Mouse (Mus musculus) ZHBTc4 (cell line): ENCODE results near the gene Zfp72.

Experiments used
- DNase-seq: peaks from one replicate; pipeline ENCODE4 v3.0.0-alpha.2; 2011; ENCODE audit warnings: low read depth, low spot score

Zfp72 gene

DNA sequence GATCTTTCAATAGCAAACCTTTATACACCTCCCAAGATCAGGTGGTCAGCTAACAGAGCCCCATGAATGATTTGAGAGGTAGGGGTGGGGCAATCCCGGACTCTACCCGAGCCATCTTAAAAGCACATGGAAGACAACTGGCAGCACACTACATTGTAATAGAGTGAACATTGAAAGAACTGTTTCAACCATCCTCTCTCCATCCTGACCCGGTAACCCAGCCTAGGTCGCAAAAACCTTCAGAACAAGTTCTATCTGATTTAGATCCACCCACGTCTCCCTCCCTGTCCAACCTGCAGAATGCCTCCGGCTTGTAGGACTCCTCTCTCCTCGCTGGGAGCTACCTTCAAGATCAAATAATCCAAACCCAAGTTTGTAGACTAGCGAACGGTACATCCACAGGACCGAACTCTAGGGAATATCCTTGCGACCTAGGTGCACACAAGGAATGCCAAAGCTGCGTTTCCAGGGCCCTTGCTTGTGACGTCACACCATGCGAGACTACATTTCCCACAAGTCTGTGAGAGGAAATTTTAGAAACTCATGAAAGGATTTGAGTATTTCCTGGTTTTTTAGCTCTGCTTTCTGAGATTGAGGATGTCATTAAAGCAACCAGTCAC is at the start of gene Zfp72:
Gene Zfp72, minus strand, starts transcription at position 466 of the 620 bp plus-strand sequence.
- peak; percentile 85 for DNase-seq

DNA sequence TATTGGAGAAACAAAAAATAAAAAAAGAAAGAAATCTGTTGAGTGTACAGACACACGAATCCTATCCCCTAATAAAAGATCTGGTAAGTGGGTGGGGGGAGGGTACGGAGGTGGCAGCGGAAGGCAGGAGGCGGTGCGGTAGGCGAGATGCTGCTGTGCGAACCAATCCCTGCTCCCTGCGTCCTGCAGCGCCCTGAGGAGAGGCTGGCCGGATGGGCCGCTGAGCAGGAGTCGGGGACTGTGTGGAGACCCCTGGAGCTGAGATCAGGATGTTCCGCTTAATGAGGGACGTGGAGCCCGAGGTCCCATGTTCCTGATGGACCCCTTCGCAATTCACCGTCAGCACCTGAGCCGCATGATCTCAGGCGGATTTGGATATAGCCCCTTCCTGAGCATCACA is 49.3 kb upstream of the Zfp72 start:
- peak; percentile 69 for DNase-seq

DNA sequence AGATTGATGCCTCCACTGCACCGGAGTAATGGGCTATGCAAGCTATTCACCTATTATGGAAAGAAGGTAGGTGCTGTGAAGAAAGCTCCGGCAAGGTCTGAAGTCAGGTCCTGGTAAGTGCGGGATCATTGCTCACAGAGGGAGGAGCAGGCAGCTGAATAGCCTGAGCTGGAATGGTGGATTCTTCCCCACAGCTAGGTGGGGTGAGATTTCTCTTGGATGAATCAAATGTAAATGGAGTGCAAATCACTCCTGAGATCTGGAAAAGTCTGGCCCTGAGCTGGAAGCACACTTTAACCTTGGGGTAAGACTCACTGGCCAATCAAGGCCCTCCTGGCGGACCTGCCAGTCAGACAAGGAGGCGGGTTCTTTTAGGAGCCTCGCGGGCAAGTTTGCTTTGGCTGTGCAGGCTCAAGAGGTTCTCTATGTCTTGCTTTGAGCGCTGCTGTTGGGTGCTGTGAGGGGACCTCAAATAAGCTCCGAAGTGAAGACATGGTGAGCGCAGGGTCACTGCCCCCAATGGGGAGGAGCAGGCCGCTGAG is 8.7 kb upstream of the Zfp72 start, which contains the start of gene Ftl1-ps1:
Gene Ftl1-ps1, plus strand, starts transcription at position 397 of the 542 bp plus-strand sequence.
- peak; percentile 98 for DNase-seq

DNA sequence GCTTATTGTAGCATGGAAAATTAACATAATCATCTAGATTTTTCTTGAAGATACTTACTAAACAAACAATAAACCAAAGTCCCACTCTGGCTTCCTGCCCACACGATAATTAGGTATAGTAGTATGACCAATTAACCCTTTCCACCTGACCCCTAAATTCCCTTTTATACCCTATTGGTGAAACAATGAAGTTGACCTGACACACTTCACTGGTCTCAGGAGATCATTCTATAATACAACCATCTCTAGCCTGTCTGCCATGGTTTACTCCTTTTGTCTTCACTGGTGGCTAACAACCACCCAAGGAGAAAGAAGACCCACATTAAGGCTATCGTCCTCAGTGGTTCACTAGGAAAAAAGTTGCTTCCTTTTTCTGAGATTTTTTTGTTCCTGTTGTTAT is 520 bp upstream of the Zfp72 start:
- no peak for DNase-seq

DNA sequence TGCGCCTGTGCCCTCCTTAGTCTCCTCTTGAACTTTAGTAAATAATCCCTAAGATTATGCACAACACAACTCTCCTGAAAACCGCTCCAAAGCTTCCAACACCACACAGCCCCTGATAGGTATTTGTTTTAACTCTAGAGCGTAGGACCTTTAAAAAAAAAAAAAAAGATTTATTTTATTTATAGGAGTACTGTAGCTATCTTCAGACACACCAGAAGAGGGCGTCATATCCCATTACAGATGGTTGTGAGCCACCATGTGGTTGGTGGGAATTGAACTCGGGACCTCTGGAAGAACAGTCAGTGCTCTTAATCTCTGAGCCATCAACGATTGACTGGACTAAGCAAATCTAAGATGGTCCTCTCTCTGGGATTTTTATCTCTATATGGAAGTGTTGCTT is 906 bp downstream of the Zfp72 start:
- DNase-seq = no peak

DNA sequence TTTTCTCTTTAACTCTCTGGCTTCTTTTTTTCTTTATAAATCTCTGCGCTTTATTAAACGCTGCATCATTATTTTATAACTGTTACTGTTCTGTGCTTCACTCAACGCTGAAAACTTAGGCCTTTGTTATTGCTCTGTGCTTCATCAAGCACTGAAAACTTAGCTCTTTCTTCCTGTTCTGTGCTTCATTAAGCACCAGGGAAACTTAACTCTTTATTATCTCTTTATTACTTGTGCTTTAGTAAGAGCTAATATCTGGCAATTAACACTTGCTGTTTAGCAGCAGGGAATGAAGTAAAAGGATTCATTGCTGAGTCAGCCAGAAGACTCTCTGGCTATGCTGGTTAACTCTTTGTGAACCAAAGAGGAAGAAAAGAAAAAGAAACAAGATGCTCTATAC is 8.3 kb downstream of the Zfp72 start:
- no peak for DNase-seq

DNA sequence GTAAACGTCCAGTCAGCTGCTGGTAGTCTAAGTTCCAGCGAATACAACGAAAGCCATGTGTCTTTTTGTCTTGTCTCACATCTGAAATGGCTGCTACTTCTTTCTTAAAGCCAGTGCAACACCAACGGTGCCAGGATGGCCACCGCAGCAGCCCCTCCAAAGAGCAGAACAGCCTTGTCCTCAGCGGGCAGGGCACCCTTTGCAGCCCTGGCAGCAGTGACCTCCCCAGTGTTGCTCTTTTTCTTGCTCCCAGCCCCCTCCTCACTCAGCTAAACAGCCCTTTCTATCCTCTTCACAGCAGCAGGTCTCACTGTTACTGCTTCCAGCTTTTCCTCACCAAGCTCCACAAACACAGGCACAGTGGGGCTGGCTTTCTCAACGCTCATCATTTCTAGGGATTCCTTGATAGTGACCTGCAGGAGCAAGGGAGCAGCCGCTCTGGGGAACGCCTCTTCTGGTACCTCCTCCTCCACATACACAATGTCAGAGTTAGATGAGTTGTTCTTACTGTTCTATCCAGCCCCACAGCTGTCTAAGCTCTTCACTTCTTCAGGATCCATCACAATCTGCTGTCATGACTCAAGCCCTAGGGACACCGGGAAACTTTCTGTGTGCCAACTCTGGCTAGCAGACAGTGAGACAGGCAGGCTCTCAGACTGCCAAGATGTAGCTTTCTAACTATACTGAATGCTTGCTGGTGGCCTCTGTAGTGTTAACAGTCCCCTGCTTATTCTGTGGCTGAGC is 8.9 kb downstream of the Zfp72 start:
- DNase-seq = no peak

DNA sequence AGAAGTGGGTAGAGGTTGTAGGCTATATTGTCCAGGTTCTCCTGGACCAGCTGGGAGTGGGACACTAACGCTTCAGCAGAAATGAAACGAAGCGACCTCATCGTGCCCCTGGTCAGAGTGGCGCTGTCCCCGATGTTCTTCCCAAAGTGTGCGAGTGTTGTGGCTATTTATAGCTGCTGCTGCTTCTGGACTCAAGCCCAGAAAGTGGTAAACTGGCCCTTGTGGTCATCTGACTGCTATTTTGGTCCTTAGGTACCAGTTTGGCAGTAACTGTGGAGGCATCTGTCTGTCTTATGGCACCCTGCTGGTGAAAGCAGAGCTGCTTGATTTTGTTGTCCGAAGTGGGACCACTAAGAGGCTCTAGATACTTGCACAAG is 26.8 kb downstream of the Zfp72 start, which contains the start of gene Lrrc14b:
Gene Lrrc14b, minus strand, starts transcription at position 147 of the 377 bp plus-strand sequence.
- DNase-seq = no peak

DNA sequence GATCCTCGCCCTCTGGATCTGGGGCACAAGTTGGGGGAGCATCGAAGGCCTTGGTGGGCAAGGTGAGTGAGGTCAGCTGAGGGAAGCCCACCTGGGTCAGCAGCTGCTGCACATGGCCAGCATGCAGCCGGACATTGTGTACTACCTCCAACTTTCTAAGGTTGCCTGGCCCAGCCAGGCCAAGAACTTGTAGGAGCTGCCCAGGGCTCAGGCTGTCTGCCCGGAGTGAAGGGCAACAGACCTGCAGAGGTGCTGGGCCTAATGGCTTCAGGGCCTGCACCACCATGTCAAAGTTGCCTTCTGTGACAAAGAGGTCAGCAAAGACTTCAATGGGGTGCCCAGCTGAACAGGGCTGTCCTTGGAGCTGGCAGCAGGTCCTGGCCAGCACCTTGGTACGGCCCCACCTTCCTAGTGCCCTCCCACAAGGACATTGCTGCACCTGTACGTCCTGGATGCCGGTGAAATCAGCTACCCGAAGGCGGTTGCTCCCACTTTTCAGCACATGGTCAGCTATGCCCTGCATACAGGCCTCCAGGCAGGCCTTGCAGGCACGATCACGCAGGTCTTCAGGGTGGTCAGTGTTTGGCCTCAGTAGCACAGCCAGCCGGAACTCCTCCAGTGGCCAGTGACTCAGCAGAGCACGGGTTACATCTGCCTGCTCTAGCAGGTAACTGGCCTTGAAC is 27.3 kb downstream of the Zfp72 start:
- DNase-seq = no peak

DNA sequence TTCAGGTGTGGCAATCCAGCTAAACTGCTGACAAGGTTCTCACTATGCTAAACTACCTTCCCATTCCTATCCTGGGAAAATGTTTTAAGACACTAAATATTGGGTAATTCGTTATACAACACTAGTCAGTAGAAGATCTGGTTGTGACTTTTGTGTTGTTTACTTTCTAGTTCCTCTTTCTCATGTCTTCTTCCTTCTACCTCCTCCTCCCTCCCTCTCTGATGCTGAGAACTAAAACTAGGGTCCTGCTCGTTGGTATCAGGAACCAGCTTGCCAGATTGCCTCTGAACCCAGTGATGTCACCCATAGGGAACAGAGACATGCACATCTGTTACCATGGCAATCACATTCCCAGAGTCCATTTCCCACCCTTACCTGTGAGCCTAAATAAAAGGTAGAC is 28.4 kb downstream of the Zfp72 start:
- DNase-seq = no peak

DNA sequence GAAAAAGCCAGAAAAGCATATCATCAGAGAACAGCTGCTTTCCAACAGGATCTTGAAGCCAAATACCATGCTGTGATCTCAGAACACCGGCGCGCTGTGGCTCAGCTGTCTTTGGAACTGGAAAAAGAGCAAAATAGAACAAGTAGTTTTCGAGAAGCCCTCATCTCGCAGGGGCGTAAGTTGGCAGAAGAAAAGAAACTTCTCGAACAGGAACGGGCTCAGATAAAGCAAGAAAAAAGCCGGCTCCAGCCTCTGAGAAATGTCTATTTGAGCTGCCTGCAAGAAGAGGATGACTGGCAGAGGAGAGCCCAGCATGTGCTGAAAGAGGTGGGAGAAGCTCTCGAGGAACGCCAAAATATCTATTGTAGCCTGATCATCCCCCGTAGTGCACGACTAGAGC is 34.1 kb downstream of the Zfp72 start:
- no peak for DNase-seq

DNA sequence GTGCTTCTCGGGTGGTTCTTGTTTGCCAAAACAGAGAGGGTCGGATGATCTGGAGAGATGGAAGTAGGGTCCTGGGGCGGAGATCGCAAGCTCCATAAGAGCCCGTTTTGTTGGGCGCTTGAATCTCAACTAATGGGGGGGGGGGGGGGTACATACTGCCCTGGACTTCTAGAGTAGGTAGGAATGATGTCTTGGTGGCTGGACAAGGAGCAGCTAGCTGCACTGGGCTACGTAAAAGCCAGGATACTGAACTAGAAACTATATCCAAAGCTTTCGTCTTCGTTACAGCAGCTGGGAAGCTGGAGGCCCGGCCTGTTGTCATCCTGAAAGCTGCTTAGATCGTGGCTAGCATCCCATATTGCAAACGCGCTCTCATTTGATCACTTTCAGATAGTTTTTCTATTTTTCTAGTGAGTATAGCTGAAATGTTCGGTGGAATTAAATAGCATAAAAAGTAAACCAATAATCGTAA is 40.2 kb downstream of the Zfp72 start:
- no peak for DNase-seq

DNA sequence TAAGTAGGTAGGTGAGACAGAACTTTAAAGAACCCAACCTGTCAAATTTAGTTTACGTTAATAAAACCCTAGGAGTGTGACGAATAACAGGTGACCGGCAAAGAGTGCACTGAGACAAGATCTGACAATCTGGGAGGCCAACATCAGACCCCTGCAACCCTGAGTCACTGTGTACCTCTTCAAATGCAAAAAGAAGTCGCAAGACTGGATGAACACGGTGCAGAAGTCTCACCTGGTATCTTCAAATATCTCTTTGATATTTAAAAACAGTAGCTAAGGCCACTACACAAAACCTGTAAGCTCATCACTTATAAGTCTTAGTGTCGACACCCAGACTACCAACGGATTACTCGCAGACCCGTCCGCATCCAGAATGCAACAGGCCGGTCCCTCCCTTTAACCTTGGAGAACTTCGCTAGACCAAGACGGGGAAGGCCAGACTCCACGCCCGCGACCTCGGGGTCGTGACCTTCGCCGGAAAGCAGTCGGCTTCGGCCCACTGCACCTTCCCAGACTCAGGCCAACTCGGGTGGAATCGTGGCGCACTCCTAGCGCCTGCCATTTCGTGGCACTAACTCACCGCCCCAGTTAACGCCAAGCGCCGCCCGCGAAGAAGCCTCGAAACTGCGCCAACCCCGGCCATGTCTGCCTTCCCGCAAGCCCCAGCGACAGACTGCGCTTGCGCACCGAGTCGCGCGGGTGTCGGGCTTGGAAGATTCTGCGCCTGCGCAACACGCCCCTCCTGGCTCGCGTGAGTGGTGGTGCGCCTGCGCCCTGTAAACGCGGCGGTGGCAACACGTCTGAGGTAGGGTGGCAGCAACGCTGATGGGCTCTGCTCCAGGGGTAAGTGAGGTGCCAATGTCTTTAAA is 40.8 kb downstream of the Zfp72 start, which contains the start of the genes Sdha and Ccdc127:
Gene Sdha, minus strand, starts transcription at position 715 of the 869 bp plus-strand sequence.
Gene Ccdc127, plus strand, starts transcription at position 744 of the 869 bp plus-strand sequence.
- DNase-seq = peak; percentile 99

DNA sequence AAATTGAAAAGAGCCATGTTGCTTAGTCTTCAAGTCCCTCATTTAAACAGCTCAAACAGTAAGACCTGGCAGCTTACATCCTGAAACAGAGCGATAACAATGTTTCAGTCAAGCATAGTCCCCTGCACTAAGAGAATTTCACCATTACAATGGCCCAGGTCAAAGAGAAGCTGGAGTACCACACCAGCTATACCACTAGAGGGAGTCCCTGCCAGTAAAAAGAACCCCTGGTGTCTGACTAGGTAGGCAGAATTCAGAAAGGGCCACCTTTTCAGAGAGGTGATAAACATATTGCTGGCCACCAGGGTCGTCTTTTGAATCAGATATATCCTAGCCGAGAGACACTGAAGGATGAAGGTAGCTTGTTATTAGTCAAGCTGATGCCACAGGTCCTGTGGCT is 49.6 kb downstream of the Zfp72 start:
- peak; percentile 84 for DNase-seq

DNA sequence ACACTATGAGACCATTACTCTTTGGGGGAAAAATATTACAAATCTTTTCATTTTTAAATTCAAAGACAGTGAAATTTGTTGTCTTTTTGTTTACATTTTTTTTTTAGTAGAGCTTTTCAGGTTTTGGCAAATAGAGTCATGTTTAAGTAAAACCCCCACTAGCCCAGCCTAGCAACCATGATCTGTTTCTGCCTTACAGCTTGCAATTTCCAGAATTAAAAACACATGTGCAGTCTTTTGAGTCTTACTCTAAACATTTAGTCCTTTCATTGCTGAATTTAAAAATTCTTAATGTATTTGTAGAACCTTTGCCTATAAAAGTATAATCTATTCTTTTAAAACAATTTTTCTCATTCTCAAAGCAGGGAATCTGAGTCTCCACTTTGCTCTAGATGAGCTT is 61.3 kb downstream of the Zfp72 start:
- DNase-seq = no peak
